Mouse (Mus musculus): Measurements from ENCODE around the gene Map3k13.
"Not testable (repeated sequence)": the region's sequence is repeated elsewhere in the genome, so short reads cannot be mapped to it uniquely, and the experiment has no call there.

The Map3k13 gene

DNA sequence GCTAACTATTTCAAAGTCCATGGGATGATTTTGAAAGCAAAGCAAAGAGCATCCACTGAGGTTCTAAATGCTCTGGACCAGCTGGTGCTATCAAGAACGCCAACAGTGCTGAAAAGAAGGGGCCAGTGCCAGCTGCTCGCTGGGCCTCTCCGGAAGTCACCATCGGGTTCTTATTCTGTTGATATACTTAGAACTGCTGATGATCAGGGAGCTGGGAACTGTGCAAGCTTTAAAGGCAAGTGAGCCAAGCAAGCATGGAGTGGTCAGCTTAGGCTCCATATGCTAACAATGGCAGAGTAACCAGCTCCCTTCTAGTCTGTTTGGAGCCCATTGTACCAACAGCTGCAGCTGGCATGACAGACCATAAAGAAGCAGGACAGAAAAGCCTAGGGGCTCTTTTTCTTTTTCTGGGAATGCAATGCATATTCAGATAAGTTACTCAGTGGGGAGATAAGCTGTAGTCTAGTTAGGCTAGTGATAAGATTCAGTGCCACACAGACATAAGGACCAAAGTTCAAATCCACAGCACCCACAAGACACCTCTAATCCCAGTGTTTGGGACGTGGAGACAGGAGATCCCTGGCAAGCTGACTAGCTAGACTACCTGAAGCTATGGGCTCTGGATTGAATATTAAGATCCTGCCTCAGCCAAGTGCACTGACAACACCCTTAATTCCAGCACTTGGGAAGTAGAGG lies 60.6 kb downstream of the Map3k13 start:
- DNase-seq: no peak

DNA sequence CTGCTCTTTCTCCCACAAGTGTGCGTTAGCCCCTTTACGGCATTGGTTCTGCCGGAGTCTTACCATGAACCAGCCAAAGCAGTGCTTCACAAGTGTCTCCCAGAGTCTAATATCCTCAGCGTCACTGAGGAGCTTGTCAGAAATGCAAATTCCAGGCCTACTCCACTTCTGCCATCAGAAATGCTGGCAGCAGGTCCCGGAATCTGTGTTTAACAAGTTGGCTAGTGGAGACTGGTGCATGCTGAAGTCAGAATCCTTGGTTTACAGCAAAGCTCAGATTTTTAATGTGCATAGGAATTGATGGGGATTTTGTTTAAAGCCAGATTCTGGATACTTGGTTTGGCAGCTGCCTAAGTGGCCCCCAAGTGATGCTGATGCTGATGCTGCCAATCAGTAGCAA lies 62.0 kb downstream of the Map3k13 start:
- DNase-seq: no peak

DNA sequence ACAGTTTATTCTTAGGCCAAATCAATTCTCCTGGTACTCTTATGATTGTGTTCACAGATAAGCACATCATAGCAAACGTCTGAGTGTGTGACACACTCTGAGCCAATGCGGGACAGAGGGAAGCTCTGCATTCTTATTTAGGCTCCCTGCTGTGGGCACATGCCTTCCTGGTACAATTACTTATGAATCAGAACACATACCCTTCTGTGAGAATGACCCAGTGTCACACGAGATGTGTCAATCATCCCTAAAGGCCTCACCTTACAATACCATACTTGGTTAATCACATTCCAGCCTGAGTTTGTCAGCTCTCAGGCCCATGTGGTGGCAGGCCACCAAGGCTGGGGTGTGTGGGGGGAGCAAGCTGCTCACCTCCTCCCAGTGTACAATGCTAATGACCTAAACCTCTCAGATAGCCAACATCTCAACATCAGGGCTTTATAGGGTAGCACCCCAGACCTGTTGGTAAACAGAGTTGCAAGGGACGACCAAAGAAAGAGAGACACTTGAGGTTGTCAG lies 63.0 kb downstream of the Map3k13 start:
- DNase-seq: no peak

DNA sequence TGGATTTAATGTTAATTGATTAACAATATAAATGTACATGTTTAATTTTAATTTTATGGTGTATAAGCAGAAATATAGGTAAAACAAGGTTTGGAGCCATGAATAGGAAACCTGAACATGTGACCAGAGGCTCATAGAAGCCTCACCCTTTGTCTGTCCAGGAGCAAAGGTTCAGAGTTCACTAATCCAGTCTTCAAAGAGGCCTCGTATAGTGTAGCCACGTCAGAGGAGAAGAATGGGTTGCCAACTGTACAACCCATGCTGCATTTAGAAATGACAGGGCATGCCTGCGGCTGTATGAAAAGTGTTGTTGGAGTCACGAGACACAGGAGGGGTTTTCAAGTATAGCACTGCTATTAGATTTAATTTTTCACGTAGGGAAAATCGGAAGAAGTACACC lies 64.0 kb downstream of the Map3k13 start:
- no peak for DNase-seq

DNA sequence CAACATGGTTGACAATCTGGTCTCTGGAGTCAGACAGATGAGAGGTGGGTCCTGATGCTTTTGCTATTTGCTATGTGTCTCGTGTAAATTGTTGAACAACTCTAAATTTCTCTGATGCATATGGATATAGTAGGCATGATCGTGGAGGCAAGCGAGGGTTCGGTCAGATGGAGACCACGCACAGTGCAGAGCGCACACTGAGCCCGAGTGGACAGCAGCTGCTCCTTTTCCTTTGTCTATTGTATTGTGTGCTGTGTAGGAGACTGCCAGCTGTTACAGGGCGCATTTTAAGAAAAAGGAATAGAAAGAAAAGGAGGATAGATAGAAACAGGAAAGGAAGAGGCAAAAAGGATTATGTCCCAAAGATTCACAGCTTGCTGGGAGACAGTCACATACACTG lies 64.7 kb downstream of the Map3k13 start:
- DNase-seq: no peak

DNA sequence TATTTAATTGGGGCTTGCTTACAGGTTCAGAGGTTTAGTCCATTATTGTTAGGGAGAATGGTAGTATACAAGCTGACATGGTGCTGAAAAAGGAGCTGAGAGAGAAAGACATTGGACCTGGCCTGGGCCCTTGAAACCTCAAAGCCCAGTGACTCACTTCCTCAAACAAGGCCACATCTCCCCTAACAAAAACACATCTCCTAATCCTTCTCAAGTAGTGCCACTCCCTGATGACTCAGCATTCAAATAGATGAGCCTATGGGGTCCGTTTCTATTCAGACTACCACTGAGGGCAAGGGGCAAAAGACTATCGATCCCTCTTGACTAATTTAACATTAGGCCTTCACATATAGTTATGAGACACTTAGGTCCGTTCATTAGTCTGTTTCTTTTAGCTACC lies 68.3 kb downstream of the Map3k13 start:
- DNase-seq: no peak

DNA sequence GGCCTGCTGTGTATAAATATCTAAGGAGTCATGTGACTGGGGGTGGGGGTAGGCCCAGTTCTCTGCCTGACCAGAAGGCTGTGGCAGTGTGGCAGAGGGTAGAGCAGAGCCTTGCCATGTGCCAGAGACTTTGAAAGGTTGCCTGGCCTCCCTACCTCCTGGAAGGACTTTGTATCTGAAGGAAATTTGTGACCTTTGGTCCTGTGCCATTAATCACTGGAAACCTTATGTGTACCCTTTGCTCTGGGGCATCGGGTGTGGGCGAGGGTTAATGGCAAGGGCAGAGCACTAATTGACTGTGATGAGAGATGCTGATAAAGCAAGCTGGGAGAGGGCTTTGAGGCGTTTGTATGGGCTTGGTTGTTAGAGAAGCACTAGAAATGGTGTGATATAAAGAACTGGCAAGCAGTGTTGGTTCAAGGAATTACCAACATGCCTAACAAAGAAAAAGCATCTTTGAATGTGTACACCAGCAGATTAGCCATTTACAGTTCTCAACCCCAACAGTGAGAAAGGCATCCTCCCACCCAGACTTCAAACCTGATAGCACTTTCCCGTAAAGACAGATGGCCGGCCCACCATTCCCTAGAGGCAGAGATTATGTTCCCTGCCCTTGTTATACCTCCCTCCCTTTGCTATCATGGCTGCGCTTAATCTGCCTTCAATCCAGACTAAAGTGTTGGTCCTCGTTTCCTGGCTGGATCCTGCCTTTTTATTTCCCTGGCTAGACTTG lies 71.3 kb downstream of the Map3k13 start:
- DNase-seq: no peak

DNA sequence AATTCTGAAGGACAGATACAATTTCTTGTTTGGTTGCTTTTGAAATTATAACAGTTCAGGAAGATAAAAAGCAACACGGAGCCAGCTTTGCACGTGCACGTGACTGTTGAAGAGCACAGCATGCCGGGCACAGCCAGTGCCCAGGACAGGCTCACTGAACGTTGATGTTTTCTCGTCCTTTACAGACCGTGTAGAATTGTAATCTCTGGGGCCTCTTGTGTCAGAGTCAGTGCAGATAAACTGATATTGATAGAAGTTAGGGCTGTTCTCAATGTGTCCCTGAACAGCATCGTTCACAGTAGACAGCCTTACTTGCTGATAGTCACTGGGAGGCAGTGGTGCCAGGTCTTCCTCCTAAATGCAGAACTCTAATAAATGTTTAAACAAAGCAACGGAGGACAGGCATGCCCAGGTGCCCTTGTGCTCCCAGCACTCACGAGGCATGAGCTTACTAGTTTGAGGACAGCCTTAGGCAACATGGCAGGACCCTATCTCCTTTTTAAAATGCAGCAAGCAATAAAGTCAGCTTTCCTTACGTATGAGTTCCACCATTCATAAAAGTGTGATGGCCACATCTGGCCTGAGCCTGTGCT lies 71.9 kb downstream of the Map3k13 start:
- no peak for DNase-seq

DNA sequence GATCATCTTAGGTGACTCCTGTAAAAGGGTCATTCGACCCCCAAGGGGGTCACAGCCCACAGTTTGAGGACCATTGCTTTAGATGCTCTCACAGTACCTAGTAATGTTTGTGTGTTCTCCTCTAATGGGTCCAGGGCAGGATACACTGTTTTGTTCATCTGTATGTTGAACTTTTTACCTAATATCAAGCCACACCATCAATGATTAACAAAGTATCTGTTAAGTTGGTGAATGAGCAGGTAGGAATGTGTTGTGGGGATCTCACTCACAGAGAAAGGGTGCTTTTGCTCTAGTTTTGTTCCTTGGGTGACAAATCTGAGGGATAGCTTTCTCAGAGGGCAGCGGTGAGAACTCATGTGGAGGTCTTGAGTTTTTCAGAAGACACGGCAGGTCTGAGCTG lies 73.6 kb downstream of the Map3k13 start:
- DNase-seq: no peak

DNA sequence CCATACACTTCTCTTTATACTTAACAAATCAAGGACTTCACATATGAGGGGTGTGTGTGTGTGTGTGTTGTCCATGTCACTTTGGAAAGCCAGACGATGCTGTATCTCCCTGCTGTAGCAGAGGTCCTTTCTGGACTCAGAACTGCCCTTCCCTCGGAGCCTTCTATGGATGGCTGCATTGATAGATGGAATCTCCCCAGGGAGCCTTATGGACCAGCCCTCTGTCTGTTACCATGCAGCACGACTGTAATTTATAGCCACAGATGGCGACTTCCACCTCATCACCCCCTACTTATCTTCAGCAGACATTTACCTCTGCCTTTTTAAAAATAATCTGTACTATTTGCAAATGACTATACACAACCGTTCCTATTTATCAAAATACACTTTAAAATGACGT lies 74.5 kb downstream of the Map3k13 start:
- DNase-seq: no peak

DNA sequence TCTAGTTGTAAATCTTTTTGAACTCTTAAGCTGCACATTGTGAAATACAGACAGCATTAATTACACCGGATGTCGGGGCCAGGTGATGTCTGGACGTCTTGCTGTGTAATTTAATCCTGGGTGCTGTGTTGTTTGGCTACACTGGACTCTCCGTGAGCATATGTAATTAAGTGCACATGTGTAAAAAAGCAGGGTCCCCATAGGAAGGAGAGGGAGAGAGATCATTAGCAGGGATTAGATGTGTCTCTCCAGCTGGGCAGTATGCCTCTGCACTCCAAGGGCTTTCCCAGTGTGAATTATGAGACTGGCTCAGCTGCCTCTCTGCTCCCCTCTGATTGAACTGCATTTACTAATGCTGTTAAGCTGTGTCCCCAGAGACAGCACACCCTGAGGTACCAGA lies 75.7 kb downstream of the Map3k13 start:
- DNase-seq: no peak

DNA sequence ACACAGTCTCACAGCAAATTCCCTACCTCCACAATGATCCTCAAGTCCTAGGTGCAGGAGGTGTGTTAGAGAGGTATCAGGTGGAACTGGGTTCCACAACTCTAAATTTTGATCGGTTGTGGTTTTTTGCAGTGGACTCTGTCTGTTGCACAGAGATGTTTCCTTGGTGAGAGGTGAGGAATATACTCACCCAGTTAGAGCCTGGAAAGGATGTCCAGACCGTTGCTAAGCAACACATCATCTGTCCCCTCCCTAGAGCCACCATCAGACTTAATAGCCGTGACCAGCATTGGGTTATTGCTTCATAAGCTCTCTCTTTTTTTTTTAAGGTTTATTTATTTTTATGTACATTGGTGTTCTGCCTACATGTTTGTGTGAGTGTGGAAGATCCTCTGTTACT lies 83.6 kb downstream of the Map3k13 start:
- DNase-seq: no peak

DNA sequence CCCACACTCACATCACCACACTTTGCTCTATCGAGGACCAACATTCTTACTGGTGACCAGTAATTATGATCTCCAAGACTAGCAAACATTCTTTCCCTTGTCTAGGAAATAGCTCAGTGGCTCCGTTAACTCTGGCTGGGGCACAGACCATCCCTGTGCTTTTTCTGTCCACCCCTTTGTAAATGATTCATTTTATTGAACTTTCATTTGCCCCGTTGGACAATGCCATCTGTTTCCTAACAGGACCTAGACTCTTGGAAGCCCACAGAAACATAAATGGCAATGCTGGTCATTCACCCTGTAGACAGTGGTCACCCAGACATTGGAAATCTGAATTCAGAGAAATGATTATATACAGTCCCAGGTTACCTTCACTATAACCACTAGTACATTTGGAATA lies 84.7 kb downstream of the Map3k13 start:
- DNase-seq: no peak

DNA sequence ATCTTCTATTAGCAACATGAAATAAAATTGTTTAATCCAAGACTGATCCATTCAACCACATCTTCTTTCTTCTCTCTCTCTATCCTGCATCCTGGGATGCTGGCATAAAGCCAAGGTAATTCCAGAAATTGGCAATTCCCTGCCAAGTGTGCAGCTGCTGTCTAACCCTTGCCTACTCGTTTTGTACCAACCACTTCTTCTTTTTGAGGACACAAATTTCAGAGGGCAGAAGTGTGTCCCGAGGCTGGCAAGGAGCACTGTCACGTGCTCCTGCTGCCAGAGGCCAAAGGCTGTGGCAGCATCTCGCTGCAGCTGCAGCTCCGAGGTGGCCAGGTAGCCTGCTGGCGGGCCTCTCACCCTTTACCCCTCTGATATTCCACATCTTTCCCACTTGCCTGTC lies 87.0 kb downstream of the Map3k13 start:
- no peak for DNase-seq

DNA sequence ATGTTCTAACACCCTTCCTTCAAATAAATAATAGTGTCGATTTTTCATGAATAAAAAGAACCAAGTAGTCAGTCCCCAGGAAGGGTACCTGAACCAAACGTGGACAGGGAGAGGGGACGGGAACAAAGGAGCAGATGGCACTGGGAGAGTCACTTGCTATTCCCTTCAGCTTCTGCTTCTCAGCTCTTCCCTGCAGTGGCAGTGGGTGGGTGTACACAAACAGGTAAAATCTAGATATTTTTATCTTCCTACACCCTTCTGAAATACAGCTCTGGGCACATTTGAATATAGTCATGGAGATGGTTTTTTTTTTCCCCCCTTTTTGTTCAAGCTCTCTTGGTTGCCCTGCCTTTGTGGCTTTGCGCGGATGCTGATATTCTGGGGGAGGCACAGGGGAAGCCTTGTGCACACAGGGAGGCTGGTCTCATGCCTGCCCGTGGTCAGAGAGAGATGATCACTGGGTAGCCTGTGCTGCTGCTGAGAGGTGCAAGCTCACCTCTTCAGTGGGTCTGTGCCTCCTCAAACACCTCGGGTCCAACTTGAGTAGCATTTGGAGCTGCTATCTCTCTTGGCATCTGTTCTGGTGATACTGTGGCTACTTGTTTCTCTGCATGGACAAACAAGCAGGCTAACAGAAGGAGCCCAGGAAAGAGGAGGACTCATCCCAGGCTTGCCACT lies 87.6 kb downstream of the Map3k13 start:
- no peak for DNase-seq

DNA sequence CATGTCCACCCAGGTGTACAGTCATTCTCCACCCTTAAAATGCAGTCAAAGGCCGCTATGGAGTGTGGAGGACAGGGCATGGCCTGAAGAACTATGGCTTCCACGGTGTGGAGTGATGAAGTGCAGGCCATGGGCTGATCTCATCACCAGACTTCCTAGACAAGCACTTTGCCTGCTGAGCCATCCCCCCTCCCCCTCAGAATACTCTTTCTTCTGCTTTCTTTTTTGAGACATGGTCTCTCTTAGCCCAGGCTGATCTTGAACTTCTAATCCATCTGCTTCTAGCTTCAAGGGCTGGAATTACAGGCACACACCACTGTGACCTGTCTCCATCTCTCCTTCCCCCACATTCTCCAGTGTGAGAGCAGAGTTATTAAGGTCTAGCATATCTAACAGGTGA lies 93.5 kb downstream of the Map3k13 start:
- no peak for DNase-seq

DNA sequence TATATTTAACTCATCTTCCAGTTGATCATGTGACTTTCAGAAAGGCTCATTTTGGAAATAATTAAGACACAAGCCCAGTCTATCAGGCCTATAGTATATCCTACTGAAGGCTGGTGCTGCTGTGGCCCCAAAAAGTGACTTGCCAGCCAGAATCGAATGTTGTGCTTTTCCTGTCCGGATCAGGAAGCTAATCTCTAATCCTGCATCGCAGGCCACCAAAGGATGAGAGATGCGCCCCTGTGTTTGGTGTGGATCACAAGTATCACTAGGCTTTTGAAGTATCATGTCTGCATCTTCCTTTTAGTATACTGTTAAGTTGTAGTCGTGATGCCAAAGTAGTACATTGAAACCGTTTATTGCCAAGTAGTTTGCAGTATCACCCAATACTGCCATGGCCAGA lies 99.7 kb downstream of the Map3k13 start:
- DNase-seq: no peak

DNA sequence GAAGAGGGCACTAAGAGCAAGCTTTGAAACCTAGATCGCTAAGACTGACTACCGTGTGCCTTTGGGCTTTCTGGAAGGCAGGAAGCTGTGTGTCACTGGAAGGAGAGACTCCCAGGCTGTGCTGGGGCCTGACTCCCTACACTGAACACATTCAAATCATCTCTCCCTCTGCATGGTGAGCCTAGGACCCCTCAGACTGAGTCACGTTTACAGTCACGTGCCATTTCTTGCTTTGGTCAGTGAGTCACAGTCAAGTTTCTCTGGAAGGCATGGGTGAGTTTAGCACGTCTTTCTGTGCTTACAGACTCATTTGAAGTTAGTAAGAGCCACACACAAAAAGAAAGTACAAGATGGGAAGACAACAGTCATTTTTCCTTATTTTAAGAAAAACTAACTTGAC lies 107.1 kb downstream of the Map3k13 start:
- no peak for DNase-seq

DNA sequence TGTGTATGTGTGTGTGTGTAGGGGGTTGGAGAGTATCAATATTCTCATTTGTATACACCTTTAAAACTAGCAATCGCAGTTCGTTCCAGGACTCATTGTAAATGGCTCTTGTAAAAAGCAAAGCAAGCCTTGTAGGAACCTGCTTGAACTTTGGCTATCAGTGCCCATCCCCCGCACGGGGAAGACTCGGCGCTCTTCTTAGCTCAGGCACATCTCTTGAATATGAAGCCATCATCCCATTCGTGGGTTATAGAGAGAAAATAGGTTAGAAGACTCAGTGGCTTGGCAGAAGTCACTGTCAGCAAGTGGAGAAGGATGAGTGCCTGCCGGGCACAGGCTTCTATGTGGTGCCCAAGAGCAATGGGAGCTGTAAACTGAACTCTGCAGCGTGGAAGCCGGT lies 110.5 kb downstream of the Map3k13 start:
- no peak for DNase-seq

DNA sequence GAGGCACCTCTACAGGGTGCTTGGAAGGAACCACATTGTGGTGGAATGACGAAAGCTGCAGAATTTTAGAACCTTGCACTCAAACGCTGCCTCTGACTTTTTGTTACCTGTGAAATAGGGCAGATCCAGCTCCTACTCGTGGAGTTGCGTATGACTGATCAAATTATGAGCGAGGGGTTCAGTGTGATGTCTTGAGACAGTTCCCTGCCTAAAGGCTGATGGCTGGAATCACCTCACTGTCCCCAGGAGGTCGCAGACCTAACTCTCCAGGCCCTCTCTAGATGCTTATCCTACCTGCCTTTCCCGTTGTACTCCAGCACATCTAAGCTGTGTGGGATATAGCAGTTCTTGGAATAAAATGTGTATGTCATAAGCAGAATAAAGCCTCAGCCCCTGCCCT lies 111.8 kb downstream of the Map3k13 start:
- DNase-seq: no peak

DNA sequence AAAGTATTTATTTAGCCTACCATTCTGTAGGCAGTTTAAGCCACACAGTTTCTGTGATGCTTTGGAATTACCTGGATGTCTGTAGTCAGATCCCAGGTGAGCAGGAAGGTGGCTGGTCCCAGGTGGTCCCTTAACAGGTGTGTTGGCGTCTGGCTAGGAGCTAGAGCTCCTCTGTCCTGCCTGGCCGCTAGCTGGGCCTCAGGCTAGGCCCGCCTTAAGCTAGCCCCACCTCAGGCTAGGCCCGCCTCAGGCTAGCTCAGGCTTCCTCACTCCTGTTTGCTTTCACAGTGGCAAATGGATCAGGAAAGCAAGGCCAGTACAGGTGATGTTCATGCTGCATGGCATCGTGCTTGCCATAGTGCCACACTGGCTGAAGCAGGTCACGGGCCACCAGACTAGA lies 112.8 kb downstream of the Map3k13 start:
- no peak for DNase-seq

DNA sequence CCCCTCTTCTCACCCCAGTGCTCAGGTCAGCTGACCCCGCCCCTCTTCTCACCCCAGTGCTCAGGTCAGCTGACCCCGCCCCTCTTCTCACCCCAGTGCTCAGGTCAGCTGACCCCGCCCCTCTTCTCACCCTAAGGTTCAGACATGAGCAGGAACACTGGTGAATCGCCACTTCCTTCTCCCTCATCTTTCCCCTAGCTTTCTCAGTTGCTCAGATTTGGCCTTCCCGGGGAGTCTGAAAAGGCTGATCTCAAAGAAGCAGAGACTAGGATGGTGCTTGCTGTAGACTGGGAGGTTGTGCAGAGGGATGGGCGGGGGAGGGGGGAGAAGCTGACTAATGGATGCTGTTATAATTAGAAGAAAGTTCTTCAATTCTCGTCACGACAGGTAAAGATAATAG lies 114.8 kb downstream of the Map3k13 start:
- not testable (repeated sequence) for DNase-seq

DNA sequence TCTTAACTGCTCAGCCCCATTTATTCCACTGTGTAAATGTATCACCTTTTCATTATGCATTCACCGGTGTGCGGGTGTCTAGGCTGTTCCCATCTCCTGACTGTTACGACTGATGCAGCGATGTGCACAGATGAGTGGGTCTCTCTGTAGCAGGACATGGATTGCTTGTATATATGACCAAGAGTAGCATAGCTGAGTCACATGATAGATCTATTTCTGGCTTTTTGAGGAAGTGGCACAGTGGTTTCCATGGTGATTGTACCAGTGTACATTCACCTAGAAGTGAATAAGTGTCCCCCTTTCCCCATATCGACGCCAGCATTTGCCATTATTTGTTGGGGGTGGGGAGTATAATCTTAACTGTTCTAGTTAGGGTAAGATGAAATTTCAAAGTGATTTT lies 119.2 kb downstream of the Map3k13 start:
- no peak for DNase-seq

DNA sequence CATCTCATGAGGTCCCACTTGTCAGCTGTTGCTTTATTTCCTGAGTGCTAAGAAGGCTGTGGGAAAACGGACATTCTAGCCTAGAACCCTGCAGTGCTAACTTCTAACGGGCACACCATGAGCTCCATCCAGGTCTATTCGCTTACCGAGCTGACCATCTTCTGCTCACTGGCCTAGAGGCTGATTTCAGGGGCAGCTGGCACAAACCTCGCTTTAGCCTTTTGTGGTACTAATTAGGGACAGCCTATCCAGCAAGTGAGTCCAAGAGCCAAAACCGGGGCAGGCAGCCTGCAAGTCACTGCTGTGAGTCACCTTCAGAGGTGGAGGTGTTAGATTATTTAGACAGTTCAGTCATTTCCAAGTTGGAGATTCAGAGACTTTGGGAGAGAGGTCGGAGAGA lies 122.5 kb downstream of the Map3k13 start:
- no peak for DNase-seq

Measured in thymus, postnatal 14 days (tissue).